Mouse (Mus musculus) heart, embryonic 16.5 days (tissue): Measurements from ENCODE around the gene Atp2a2. TPM values are rescaled to one million over a fixed set of nuclear protein-coding genes. Genes with fewer than 3 reads are reported as not detected.

ENCODE experiments used
- ATAC-seq: fragments of 200-750 bp; cut with Nextera tagmentation; replicated peaks from 2 replicates; pipeline ENCODE4 v1.8.0; 2017; ENCODE audit warnings: moderate number of reproducible peaks; ENCODE audit not compliant: insufficient read depth, low FRiP score; ENCODE audit errors: extremely low read depth
- H3K27ac ChIP-seq: fragments of 300-500 bp; sonication (generic); 2 replicates; pipeline ENCODE4 v1.5.1; 2014; ENCODE audit warnings: mild to moderate bottlenecking, low read length, control low read depth, moderate library complexity
- H3K27me3 ChIP-seq: fragments of 300-500 bp; sonication (generic); 2 replicates; pipeline ENCODE4 v1.6.1; 2014; ENCODE audit warnings: low read length, mixed read lengths; ENCODE audit not compliant: control insufficient read depth, insufficient read depth
- H3K36me3 ChIP-seq: fragments of 300-500 bp; sonication (generic); 2 replicates; pipeline ENCODE4 v1.6.1; 2014; ENCODE audit not compliant: control insufficient read depth, insufficient read depth
- H3K4me1 ChIP-seq: fragments of 300-500 bp; sonication (generic); 2 replicates; pipeline ENCODE4 v1.6.1; 2014; ENCODE audit warnings: low read length, mixed read lengths; ENCODE audit not compliant: control insufficient read depth, insufficient read depth
- H3K4me2 ChIP-seq: fragments of 300-500 bp; sonication (generic); 2 replicates; pipeline ENCODE4 v1.6.1; 2014; ENCODE audit warnings: low read depth, mild to moderate bottlenecking, control low read depth, low read length
- H3K4me3 ChIP-seq: fragments of 300-500 bp; sonication (generic); 2 replicates; pipeline ENCODE4 v1.5.1; 2014; ENCODE audit warnings: mild to moderate bottlenecking, control low read depth, low read length
- H3K9ac ChIP-seq: fragments of 300-500 bp; sonication (generic); 2 replicates; pipeline ENCODE4 v1.6.1; 2014; ENCODE audit warnings: low read length, control low read depth
- H3K9me3 ChIP-seq: fragments of 300-500 bp; sonication (generic); replicated peaks from 2 replicates; pipeline ENCODE4 v1.6.1; 2016; ENCODE audit warnings: low read length; ENCODE audit not compliant: control insufficient read depth
- WGBS: fragments of 180-500 bp; shearing (Covaris S2); extraction: QIAGEN DNeasy Blood & Tissue Kit; methylation state at CpG from one replicate; pipeline ENCODE4 v1.1.7; 2014; 5-methylcytosine and 5-hydroxymethylcytosine counted together
- polyA plus RNA-seq: library from polyadenylated mRNA; unstranded; fragments of >200 nt; fragmentation: Nextera tagmentation; extraction: Ambion mirVana; gene quantifications from 2 replicates; pipeline ENCODE4 v1.2.1, GENCODE M21; 2015

Atp2a2 gene
- polyA plus RNA-seq, 1 experiment from 2014 or later: 306 TPM

- no peak for ATAC-seq
- no peak overlapping the region for H3K4me2 ChIP-seq
- H3K9me3 ChIP-seq: no peaks in the 10 kb centered on the region
- whole genome bisulfite sequencing: 70% methylated on average over 4 of the region's 4 CpGs
- peaks cover 68% of the 10 kb centered on the region for H3K4me1 ChIP-seq
- H3K27ac ChIP-seq: peak overlapping the region; percentile 83
- H3K9ac ChIP-seq: peak overlapping the region; percentile 17
- no peak overlapping the region for H3K4me3 ChIP-seq
- no peaks in the 10 kb centered on the region for H3K36me3 ChIP-seq
- no peaks in the 10 kb centered on the region for H3K27me3 ChIP-seq
Measured at GRCm38 (mm10) chr5:122524854-122525237, 22.8 kb upstream of the Atp2a2 start.

DNA sequence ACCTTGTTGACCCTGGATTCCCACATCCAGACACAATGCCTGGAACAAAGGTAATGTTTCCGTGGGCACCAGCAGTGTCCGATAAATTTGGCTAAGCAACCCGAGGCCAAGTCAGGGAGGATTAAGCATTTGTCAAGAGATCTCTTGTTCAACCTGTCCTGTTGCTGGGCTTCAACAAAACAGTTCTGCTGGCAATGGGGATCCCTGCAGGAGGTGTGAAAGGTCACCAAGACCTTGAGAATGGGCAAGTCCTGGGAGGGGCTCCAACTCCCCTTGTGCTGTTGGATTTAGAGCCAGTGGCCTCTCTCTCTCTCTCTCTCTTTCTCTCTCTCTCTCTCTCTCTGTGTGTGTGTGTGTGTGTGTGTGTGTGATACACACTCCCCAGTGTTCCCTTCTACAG is 22.2 kb upstream of the Atp2a2 start:
- no peaks in the 10 kb centered on the region for H3K9me3 ChIP-seq
- no peaks in the 10 kb centered on the region for H3K27me3 ChIP-seq
- H3K9ac ChIP-seq: peak overlapping the region; percentile 17
- peak overlapping the region; percentile 83 for H3K27ac ChIP-seq
- no peak overlapping the region for H3K4me2 ChIP-seq
- H3K4me3 ChIP-seq: no peak overlapping the region
- ATAC-seq: no peak
- WGBS: 44% methylated on average over 3 of the region's 3 CpGs
- no peaks in the 10 kb centered on the region for H3K36me3 ChIP-seq
- H3K4me1 ChIP-seq: peaks cover 68% of the 10 kb centered on the region

GRCm38 (mm10) chr5:122521130-122521473 is 19.1 kb upstream of the Atp2a2 start:
- no peaks in the 10 kb centered on the region for H3K27me3 ChIP-seq
- no peaks in the 10 kb centered on the region for H3K36me3 ChIP-seq
- peak overlapping the region; percentile 17; the same call in 1 of the 2 replicates for H3K4me2 ChIP-seq
- no peak overlapping the region for H3K9ac ChIP-seq
- H3K4me1 ChIP-seq: peaks cover 57% of the 10 kb centered on the region
- 21% methylated on average over 3 of the region's 3 CpGs for WGBS
- peak; percentile 87 for ATAC-seq
- no peaks in the 10 kb centered on the region for H3K9me3 ChIP-seq
- H3K27ac ChIP-seq: peak overlapping the region; percentile 90
- H3K4me3 ChIP-seq: no peak overlapping the region

- WGBS: 22% methylated on average over 23 of the region's 23 CpGs
- peak overlapping the region; percentile 90 for H3K27ac ChIP-seq
- H3K4me3 ChIP-seq: no peak overlapping the region
- peak overlapping the region; percentile 38 for H3K4me2 ChIP-seq
- peak; percentile 86 for ATAC-seq
- H3K36me3 ChIP-seq: no peaks in the 10 kb centered on the region
- peaks cover 51% of the 10 kb centered on the region for H3K4me1 ChIP-seq
- no peaks in the 10 kb centered on the region for H3K9me3 ChIP-seq
- H3K27me3 ChIP-seq: no peaks in the 10 kb centered on the region
- peak overlapping the region; percentile 11; the same call in 1 of the 2 replicates for H3K9ac ChIP-seq
Measured at GRCm38 (mm10) chr5:122520254-122521129, 18.5 kb upstream of the Atp2a2 start.

DNA sequence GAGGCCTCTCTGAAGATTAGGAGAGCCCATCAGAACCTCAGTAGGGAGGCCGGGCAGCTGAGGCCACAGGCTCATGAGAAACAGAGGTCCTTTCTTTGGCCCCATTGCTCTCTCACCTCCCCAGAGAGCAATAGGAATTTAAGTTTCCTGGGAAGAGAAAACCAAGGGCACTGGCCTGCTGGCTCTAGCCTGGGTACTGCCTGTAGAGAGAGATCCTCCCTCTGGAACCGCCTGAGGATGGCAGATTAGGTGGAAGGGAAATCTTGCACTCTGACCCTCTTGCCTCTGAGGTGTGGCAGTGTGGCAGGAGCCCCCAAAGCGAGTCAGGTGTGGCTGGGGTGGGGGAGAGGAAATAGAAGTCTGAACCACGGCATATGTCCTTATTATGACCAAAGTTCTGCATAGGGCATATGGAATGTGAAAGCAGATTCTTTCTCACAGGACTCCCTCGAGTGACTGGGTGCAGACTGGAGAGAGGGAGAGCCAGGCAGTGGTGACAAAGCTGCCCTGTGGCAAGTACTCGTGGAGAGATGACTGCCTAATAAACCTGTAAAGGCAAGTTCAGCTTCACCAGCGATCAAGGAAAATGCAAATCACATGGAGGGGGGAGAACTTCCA is 17.1 kb upstream of the Atp2a2 start:
- 40% methylated on average over 7 of the region's 7 CpGs for WGBS
- no peak for ATAC-seq
- peak overlapping the region; percentile 30; the same call in 1 of the 2 replicates for H3K9ac ChIP-seq
- H3K4me3 ChIP-seq: no peak overlapping the region
- H3K4me2 ChIP-seq: no peak overlapping the region
- H3K27ac ChIP-seq: peak overlapping the region; percentile 90
- no peaks in the 10 kb centered on the region for H3K36me3 ChIP-seq
- peaks cover 40% of the 10 kb centered on the region for H3K4me1 ChIP-seq
- no peaks in the 10 kb centered on the region for H3K27me3 ChIP-seq
- no peaks in the 10 kb centered on the region for H3K9me3 ChIP-seq

DNA sequence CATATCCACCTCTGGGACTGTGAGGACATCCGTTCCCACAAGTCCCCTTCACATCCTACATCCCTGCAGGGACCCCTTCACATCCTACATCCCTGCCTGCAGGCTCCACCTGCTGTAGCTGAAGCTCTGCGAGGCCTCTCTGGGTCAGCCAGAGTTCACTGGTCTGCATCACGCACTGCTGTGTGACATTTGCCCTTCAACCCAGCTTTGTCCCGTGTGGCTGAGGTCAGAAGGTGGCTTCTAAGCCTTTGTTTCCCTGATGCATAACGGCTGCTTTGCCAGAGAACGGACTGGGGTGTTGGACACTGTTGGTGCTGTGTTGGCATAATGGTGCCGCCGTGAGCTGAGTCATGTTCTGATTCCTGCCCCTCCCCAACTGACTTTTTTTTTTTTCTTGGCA is 16.2 kb upstream of the Atp2a2 start:
- no peaks in the 10 kb centered on the region for H3K36me3 ChIP-seq
- H3K9ac ChIP-seq: no peak overlapping the region
- H3K4me1 ChIP-seq: peaks cover 44% of the 10 kb centered on the region
- no peak overlapping the region for H3K4me3 ChIP-seq
- H3K27me3 ChIP-seq: no peaks in the 10 kb centered on the region
- ATAC-seq: no peak
- H3K27ac ChIP-seq: no peak overlapping the region
- WGBS: 38% methylated on average over 8 of the region's 8 CpGs
- no peak overlapping the region for H3K4me2 ChIP-seq
- no peaks in the 10 kb centered on the region for H3K9me3 ChIP-seq

DNA sequence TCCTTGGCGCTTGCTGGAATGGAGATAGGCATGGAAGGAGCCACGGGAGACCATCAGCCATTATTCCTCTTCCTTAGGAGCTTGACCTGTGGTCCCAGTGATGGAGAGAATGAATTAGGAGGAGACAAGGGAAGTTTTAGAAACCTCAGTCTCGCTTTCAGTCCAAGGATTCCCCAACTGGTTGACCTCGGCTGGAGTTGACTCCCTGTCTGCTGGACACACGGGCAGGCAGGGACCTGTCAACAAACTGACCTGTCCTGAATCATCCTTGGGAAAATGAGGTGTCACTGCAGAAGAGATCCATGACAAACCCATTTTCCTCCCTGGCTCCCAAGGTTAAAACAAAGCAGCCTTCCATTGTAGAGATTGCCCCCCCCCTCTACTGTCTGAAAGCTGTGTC is 14.9 kb upstream of the Atp2a2 start:
- H3K9ac ChIP-seq: no peak overlapping the region
- peaks cover 46% of the 10 kb centered on the region for H3K4me1 ChIP-seq
- H3K4me3 ChIP-seq: no peak overlapping the region
- H3K27ac ChIP-seq: no peak overlapping the region
- WGBS: 79% methylated on average over 5 of the region's 5 CpGs
- ATAC-seq: no peak
- H3K36me3 ChIP-seq: no peaks in the 10 kb centered on the region
- H3K9me3 ChIP-seq: no peaks in the 10 kb centered on the region
- no peak overlapping the region for H3K4me2 ChIP-seq
- no peaks in the 10 kb centered on the region for H3K27me3 ChIP-seq

GRCm38 (mm10) chr5:122516029-122516730 is 14.2 kb upstream of the Atp2a2 start:
- WGBS: 69% methylated on average over 11 of the region's 11 CpGs
- H3K4me2 ChIP-seq: no peak overlapping the region
- no peak overlapping the region for H3K27ac ChIP-seq
- no peak overlapping the region for H3K4me3 ChIP-seq
- H3K36me3 ChIP-seq: no peaks in the 10 kb centered on the region
- no peak for ATAC-seq
- H3K4me1 ChIP-seq: peaks cover 50% of the 10 kb centered on the region
- H3K27me3 ChIP-seq: no peaks in the 10 kb centered on the region
- H3K9ac ChIP-seq: no peak overlapping the region
- no peaks in the 10 kb centered on the region for H3K9me3 ChIP-seq

GRCm38 (mm10) chr5:122514127-122514521 is 12.1 kb upstream of the Atp2a2 start:
- no peak overlapping the region for H3K4me3 ChIP-seq
- H3K27me3 ChIP-seq: no peaks in the 10 kb centered on the region
- no peak for ATAC-seq
- H3K9ac ChIP-seq: no peak overlapping the region; the same call in 1 of the 2 replicates
- H3K27ac ChIP-seq: peak overlapping the region; percentile 3; the same call in 1 of the 2 replicates
- H3K4me2 ChIP-seq: peak overlapping the region; percentile 13; the same call in 1 of the 2 replicates
- H3K4me1 ChIP-seq: peaks cover 50% of the 10 kb centered on the region
- WGBS: 47% methylated on average over 8 of the region's 8 CpGs
- no peaks in the 10 kb centered on the region for H3K36me3 ChIP-seq
- H3K9me3 ChIP-seq: no peaks in the 10 kb centered on the region
